Mouse (Mus musculus): ENCODE measurements around the gene Cdh13. TPM values are rescaled to one million over a fixed set of nuclear protein-coding genes. Genes with fewer than 3 reads are reported as not detected.

Cdh13 gene
- polyA plus RNA-seq, 1 experiment from 2014 or later: 120 TPM

- Histone ChIP-seq H3K9ac (replicated peaks) (no peak overlapping the region), H3K4me1 (no peaks in the 10 kb centered on the region), H3K27ac (replicated peaks) (no peak overlapping the region), H3K27me3 (replicated peaks) (no peaks in the 10 kb centered on the region), H3K36me3 (no peaks in the 10 kb centered on the region), H3K4me2 (no peak overlapping the region), H3K4me3 (replicated peaks) (no peak overlapping the region), H3K9me3 (replicated peaks) (no peaks in the 10 kb centered on the region)
- WGBS: 93% methylated on average over 1 of the region's 1 CpGs
- no peak for ATAC-seq (ENCODE audit: low FRiP score)
Observed at GRCm38 (mm10) chr8:118778374-118778773, 494.8 kb downstream of the Cdh13 start.

DNA sequence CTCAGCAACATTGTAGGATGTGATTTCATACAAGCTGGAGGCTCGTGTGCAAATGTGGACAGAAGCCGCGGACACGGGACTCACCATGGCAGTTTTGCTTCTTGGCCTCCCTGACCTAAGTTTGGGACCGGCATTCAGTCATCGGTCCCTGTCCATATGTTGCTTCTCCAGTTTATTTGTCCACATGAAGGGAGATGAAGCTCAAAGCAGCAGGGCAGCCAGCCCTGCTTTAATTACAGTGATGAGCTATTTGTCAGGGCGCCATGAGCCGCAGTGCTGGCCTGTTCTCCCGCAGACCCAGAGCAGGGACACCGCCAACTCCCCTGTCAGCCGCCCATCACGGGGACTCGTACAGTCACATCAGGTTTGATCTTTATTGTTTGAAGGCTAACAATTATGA, 502.1 kb downstream of the Cdh13 start:
- no peak overlapping the region for H3K4me2 ChIP-seq
- peaks cover 3% of the 10 kb centered on the region; the same call in 1 of the 2 replicates for H3K4me1 ChIP-seq
- WGBS: 75% methylated on average over 13 of the region's 13 CpGs
- no peak for ATAC-seq (ENCODE audit: low FRiP score)
- no peak overlapping the region for H3K4me3 ChIP-seq (replicated peaks)
- H3K9me3 ChIP-seq (replicated peaks): no peaks in the 10 kb centered on the region
- H3K27me3 ChIP-seq (replicated peaks): no peaks in the 10 kb centered on the region
- H3K27ac ChIP-seq (replicated peaks): no peak overlapping the region
- no peak overlapping the region for H3K9ac ChIP-seq (replicated peaks)
- no peaks in the 10 kb centered on the region for H3K36me3 ChIP-seq

GRCm38 (mm10) chr8:118789649-118790048, 506.1 kb downstream of the Cdh13 start:
- H3K9me3 ChIP-seq (replicated peaks): no peaks in the 10 kb centered on the region
- no peak for ATAC-seq (ENCODE audit: low FRiP score)
- H3K4me1 ChIP-seq: peaks cover 3% of the 10 kb centered on the region; the same call in 1 of the 2 replicates
- no peak overlapping the region for H3K27ac ChIP-seq (replicated peaks)
- H3K27me3 ChIP-seq (replicated peaks): no peaks in the 10 kb centered on the region
- H3K9ac ChIP-seq (replicated peaks): no peak overlapping the region
- 66% methylated on average over 7 of the region's 7 CpGs for WGBS
- no peaks in the 10 kb centered on the region for H3K36me3 ChIP-seq
- H3K4me3 ChIP-seq (replicated peaks): no peak overlapping the region
- H3K4me2 ChIP-seq: no peak overlapping the region

- WGBS: 75% methylated on average over 9 of the region's 9 CpGs
- Histone ChIP-seq H3K27ac (replicated peaks) (no peak overlapping the region), H3K4me1 (peaks cover 8% of the 10 kb centered on the region; the same call in 1 of the 2 replicates), H3K27me3 (replicated peaks) (no peaks in the 10 kb centered on the region), H3K9ac (replicated peaks) (no peak overlapping the region), H3K9me3 (replicated peaks) (no peaks in the 10 kb centered on the region), H3K4me2 (no peak overlapping the region), H3K4me3 (replicated peaks) (no peak overlapping the region), H3K36me3 (no peaks in the 10 kb centered on the region)
- ATAC-seq (ENCODE audit: low FRiP score): no peak
Observed at GRCm38 (mm10) chr8:118794886-118795285, 511.4 kb downstream of the Cdh13 start.

DNA sequence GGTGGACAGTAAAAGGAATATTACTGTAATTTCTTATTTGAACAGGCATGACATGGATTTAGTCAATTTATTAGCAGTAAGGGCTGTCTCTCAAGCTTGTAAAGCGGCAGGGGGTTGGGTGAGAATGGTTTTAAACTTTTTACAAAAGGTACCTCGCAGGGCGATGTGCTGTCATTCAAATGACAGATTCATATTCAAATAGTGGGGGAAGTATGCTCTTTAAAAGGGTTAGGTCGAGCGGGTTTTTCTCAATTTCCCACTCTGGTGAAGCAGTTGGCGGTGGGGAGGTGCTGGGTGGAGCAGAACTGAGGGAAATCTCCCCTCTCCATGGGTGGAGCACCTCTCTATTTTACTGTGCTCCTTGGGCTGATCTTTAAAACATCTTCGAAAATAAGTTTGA, 513.0 kb downstream of the Cdh13 start:
- H3K4me2 ChIP-seq: no peak overlapping the region
- peaks cover 8% of the 10 kb centered on the region; the same call in 1 of the 2 replicates for H3K4me1 ChIP-seq
- no peaks in the 10 kb centered on the region for H3K9me3 ChIP-seq (replicated peaks)
- no peak overlapping the region for H3K27ac ChIP-seq (replicated peaks)
- H3K9ac ChIP-seq (replicated peaks): no peak overlapping the region
- no peaks in the 10 kb centered on the region for H3K27me3 ChIP-seq (replicated peaks)
- ATAC-seq (ENCODE audit: low FRiP score): no peak
- H3K4me3 ChIP-seq (replicated peaks): no peak overlapping the region
- WGBS: 49% methylated on average over 7 of the region's 7 CpGs
- no peaks in the 10 kb centered on the region for H3K36me3 ChIP-seq

- Histone ChIP-seq H3K9me3 (replicated peaks) (no peaks in the 10 kb centered on the region), H3K36me3 (no peaks in the 10 kb centered on the region), H3K27ac (replicated peaks) (no peak overlapping the region), H3K27me3 (replicated peaks) (no peaks in the 10 kb centered on the region), H3K4me1 (peaks cover 8% of the 10 kb centered on the region; the same call in 1 of the 2 replicates), H3K4me3 (replicated peaks) (no peak overlapping the region), H3K4me2 (no peak overlapping the region), H3K9ac (replicated peaks) (no peak overlapping the region)
- WGBS: 64% methylated on average over 3 of the region's 3 CpGs
- no peak for ATAC-seq (ENCODE audit: low FRiP score)
Observed at GRCm38 (mm10) chr8:118797127-118797526, 513.6 kb downstream of the Cdh13 start.

- no peak overlapping the region for H3K9ac ChIP-seq (replicated peaks)
- H3K4me3 ChIP-seq (replicated peaks): no peak overlapping the region
- peaks cover 3% of the 10 kb centered on the region; the same call in 1 of the 2 replicates for H3K4me1 ChIP-seq
- H3K36me3 ChIP-seq: no peaks in the 10 kb centered on the region
- H3K27ac ChIP-seq (replicated peaks): no peak overlapping the region
- 91% methylated on average over 4 of the region's 4 CpGs for WGBS
- no peaks in the 10 kb centered on the region for H3K27me3 ChIP-seq (replicated peaks)
- no peak overlapping the region for H3K4me2 ChIP-seq
- ATAC-seq (ENCODE audit: low FRiP score): no peak
- H3K9me3 ChIP-seq (replicated peaks): no peaks in the 10 kb centered on the region
Observed at GRCm38 (mm10) chr8:118803168-118803567, 519.6 kb downstream of the Cdh13 start.

DNA sequence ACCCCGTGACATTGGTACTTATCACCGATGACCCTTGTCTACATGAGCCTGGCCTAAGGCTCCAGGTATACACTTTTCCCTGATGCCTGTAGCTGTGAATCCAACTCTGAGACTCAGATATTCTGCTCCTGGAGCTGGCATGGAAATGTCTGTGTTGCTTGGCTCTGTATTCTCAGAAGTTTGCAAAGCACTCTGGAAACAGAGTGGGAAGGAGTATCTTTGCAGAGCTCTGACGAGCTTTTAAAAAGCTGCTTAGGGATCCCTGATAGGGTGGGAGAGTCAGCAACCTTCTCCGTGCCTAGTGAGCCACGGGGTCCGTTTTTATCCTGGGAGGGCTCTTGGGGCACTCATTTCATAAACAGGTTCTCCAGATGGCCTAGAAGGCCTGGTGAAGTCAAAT, 526.1 kb downstream of the Cdh13 start:
- H3K27ac ChIP-seq (replicated peaks): no peak overlapping the region
- no peak for ATAC-seq (ENCODE audit: low FRiP score)
- 78% methylated on average over 6 of the region's 6 CpGs for WGBS
- H3K4me1 ChIP-seq: 0 out of 2 replicates have a peak, but pooled peaks cover under 1% of the 10 kb centered on the region
- H3K36me3 ChIP-seq: no peaks in the 10 kb centered on the region
- no peak overlapping the region for H3K9ac ChIP-seq (replicated peaks)
- no peaks in the 10 kb centered on the region for H3K9me3 ChIP-seq (replicated peaks)
- H3K27me3 ChIP-seq (replicated peaks): no peaks in the 10 kb centered on the region
- no peak overlapping the region for H3K4me2 ChIP-seq
- no peak overlapping the region for H3K4me3 ChIP-seq (replicated peaks)

DNA sequence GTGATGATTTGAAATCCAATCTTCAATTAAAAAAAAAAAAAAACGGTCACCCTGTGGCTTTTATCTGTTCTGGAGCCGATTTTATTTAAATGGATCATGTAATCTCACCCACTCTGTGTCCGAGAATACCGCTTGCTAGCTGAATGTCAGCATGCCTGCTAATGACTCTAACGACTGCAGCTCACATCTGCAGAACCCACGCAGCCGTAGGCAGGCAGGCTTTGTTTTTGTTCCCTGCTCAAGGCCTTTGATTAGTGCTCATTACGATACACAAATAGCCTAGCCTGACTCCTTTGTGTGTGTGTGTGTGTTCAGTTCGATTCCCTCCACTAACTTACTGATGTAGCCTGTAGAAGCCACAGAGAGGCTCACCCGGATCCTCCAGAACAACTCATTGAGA, 531.5 kb downstream of the Cdh13 start:
- no peak for ATAC-seq (ENCODE audit: low FRiP score)
- H3K36me3 ChIP-seq: no peaks in the 10 kb centered on the region
- no peak overlapping the region for H3K4me2 ChIP-seq
- peak overlapping the region; percentile 15 for H3K27ac ChIP-seq (replicated peaks)
- 24% methylated on average over 10 of the region's 10 CpGs for WGBS
- H3K4me3 ChIP-seq (replicated peaks): no peak overlapping the region
- H3K27me3 ChIP-seq (replicated peaks): no peaks in the 10 kb centered on the region
- peaks cover 9% of the 10 kb centered on the region; the same call in 1 of the 2 replicates for H3K4me1 ChIP-seq
- no peak overlapping the region for H3K9ac ChIP-seq (replicated peaks)
- H3K9me3 ChIP-seq (replicated peaks): no peaks in the 10 kb centered on the region

DNA sequence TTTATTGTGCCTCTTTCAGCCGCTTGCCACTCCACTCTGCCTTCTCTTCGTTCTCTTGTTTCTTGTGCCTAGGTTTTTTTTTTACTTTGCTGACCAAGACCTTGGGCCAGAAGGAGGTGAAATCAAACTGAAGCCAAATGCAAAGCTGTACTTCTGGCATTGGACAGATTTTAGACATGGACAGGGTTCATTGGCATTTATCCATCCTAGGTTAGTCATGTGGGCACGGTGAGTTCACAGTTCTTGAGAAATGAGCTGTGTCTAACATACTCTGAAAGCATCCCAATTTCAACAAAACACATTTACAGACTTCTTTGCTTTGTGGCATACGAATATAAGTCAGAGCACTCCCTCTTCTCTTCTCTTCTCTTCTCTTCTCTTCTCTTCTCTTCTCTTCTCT, 543.2 kb downstream of the Cdh13 start:
- 65% methylated on average over 4 of the region's 4 CpGs for WGBS
- Histone ChIP-seq H3K27ac (replicated peaks) (no peak overlapping the region), H3K36me3 (no peaks in the 10 kb centered on the region), H3K9me3 (replicated peaks) (no peaks in the 10 kb centered on the region), H3K9ac (replicated peaks) (no peak overlapping the region), H3K4me3 (replicated peaks) (no peak overlapping the region), H3K4me1 (peaks cover 29% of the 10 kb centered on the region), H3K27me3 (replicated peaks) (no peaks in the 10 kb centered on the region), H3K4me2 (no peak overlapping the region)
- no peak for ATAC-seq (ENCODE audit: low FRiP score)

- H3K4me3 ChIP-seq (replicated peaks): no peak overlapping the region
- no peak overlapping the region; the same call in 1 of the 2 replicates for H3K27ac ChIP-seq (replicated peaks)
- no peaks in the 10 kb centered on the region for H3K27me3 ChIP-seq (replicated peaks)
- no peak overlapping the region for H3K9ac ChIP-seq (replicated peaks)
- H3K4me2 ChIP-seq: no peak overlapping the region
- no peak for ATAC-seq (ENCODE audit: low FRiP score)
- no peaks in the 10 kb centered on the region for H3K36me3 ChIP-seq
- peaks cover 32% of the 10 kb centered on the region for H3K4me1 ChIP-seq
- WGBS: 76% methylated on average over 6 of the region's 6 CpGs
- no peaks in the 10 kb centered on the region for H3K9me3 ChIP-seq (replicated peaks)
Observed at GRCm38 (mm10) chr8:118827726-118828125, 544.2 kb downstream of the Cdh13 start.

DNA sequence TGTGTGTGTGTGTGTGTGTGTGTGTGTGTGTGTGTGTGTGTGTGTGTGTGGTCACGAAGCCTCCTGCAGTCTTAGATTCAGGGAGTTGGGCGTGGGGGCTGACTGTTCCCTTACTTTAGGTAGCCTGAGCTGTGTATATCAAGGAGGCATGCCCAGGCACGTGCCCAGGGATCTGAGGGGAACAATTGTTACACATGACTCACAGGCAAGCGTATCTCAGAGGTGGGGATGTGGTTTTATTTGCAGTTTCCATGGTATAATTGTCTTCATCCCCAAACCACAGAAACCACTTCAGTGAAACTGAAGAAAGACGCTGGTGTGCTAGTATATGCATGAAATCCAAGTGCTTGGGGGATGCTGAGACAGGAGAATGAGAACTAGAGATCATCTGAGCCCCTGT, 546.8 kb downstream of the Cdh13 start:
- H3K27me3 ChIP-seq (replicated peaks): no peaks in the 10 kb centered on the region
- peaks cover 35% of the 10 kb centered on the region for H3K4me1 ChIP-seq
- no peak overlapping the region for H3K27ac ChIP-seq (replicated peaks)
- no peaks in the 10 kb centered on the region for H3K9me3 ChIP-seq (replicated peaks)
- no peak overlapping the region for H3K9ac ChIP-seq (replicated peaks)
- no peak overlapping the region for H3K4me3 ChIP-seq (replicated peaks)
- ATAC-seq (ENCODE audit: low FRiP score): no peak
- whole genome bisulfite sequencing: 47% methylated on average over 5 of the region's 5 CpGs
- no peaks in the 10 kb centered on the region for H3K36me3 ChIP-seq
- no peak overlapping the region for H3K4me2 ChIP-seq

DNA sequence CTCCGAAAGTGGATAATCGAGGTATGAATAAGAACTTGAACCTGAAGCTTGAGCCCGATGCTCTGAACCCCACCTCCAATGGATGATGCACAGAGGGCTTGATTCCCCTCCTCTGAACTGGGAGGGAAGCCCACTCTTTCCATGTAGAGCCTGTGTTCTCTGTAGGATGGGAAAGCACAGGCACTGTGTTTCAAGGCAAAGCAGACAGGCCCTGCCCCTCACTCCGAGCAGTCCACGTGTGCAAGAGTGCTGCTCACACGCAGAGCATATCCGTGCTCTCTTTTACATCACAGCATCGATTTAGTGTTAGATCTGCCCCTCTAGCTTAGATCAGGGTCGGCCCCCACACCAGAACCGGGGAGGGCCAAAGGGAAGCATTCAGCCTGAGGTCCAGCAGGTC, 547.5 kb downstream of the Cdh13 start:
- Histone ChIP-seq H3K4me2 (no peak overlapping the region), H3K9ac (replicated peaks) (no peak overlapping the region), H3K27me3 (replicated peaks) (no peaks in the 10 kb centered on the region), H3K27ac (replicated peaks) (no peak overlapping the region), H3K4me3 (replicated peaks) (no peak overlapping the region), H3K36me3 (no peaks in the 10 kb centered on the region), H3K4me1 (peaks cover 36% of the 10 kb centered on the region), H3K9me3 (replicated peaks) (no peaks in the 10 kb centered on the region)
- WGBS: 86% methylated on average over 10 of the region's 10 CpGs
- ATAC-seq (ENCODE audit: low FRiP score): no peak

Measured in neural tube, embryonic 15.5 days (tissue).